Mouse (Mus musculus) myocyte (in vitro differentiated cells): ENCODE measurements at regions not wholly inside any gene's neighbourhood (a gene's known extent, or its start where the extent isn't known, plus 50 kb on each side); places are given as distances from the start of the nearest gene placed in this dataset.

Source experiments
- H3K27me3 ChIP-seq: one replicate; pipeline ENCODE4 v1.6.1; 2011; ENCODE audit not compliant: control insufficient read depth, insufficient read depth, insufficient read length
- H3K36me3 ChIP-seq: one replicate; pipeline ENCODE4 v1.6.1; 2011; ENCODE audit not compliant: control insufficient read depth, insufficient read depth
- H3K4me2 ChIP-seq: one replicate; pipeline ENCODE4 v1.6.1; 2011; ENCODE audit warnings: low read depth, control low read depth
- H3K4me3 ChIP-seq: one replicate; pipeline ENCODE4 v1.5.1; 2011; ENCODE audit warnings: mild to moderate bottlenecking, control low read depth, moderate library complexity
- H3K79me2 ChIP-seq: one replicate; pipeline ENCODE4 v1.6.1; 2011; ENCODE audit not compliant: control insufficient read depth, insufficient read depth
- H3ac ChIP-seq: one replicate; pipeline ENCODE4 v1.6.1; 2011; ENCODE audit not compliant: control insufficient read depth, insufficient read length
- CEBPB ChIP-seq: IDR thresholded peaks from 2 replicates; pipeline ENCODE4 v1.6.1; 2011; ENCODE audit warnings: mild to moderate bottlenecking, moderate library complexity; ENCODE audit not compliant: poor library complexity, insufficient read depth, severe bottlenecking
- E2F4 ChIP-seq: IDR thresholded peaks from one replicate; pipeline ENCODE4 v1.6.1; 2011; ENCODE audit warnings: mild to moderate bottlenecking, control low read depth, moderate library complexity; ENCODE audit not compliant: insufficient read depth
- MAX ChIP-seq: IDR thresholded peaks from one replicate; pipeline ENCODE4 v1.6.1; 2011; ENCODE audit warnings: low read depth, mild to moderate bottlenecking, control low read depth
- MYOD1 ChIP-seq, 3 experiments: IDR thresholded peaks; one replicate each; pipeline ENCODE4 v1.6.1; 2011; ENCODE audit warnings: control low read depth in 2 of 3, low read depth in 2 of 3, mild to moderate bottlenecking in 2 of 3, moderate library complexity in 1 of 3; ENCODE audit not compliant: insufficient read length in 2 of 3, control insufficient read depth in 1 of 3
- MYOG ChIP-seq, 3 experiments: IDR thresholded peaks; one replicate each; pipeline ENCODE4 v1.6.1; 2011; ENCODE audit warnings: control low read depth in 2 of 3, low read depth in 2 of 3, mild to moderate bottlenecking in 2 of 3; ENCODE audit not compliant: insufficient read length in 2 of 3, control insufficient read depth in 1 of 3, insufficient read depth in 1 of 3
- POLR2A ChIP-seq: IDR thresholded peaks from one replicate; pipeline ENCODE4 v1.6.1; 2011; ENCODE audit warnings: low read depth, mild to moderate bottlenecking, control low read depth, moderate library complexity; ENCODE audit not compliant: insufficient read length
- POLR2AphosphoS2 ChIP-seq: IDR thresholded peaks from one replicate; pipeline ENCODE4 v1.6.1; 2011; ENCODE audit warnings: low read depth, control low read depth; ENCODE audit not compliant: insufficient read length
- REST ChIP-seq: IDR thresholded peaks from one replicate; pipeline ENCODE4 v1.6.1; 2011; ENCODE audit warnings: mild to moderate bottlenecking, control low read depth, moderate library complexity; ENCODE audit not compliant: insufficient read depth, insufficient read length
- SRF ChIP-seq: IDR thresholded peaks from one replicate; pipeline ENCODE4 v1.6.1; 2011; ENCODE audit warnings: low read depth; ENCODE audit not compliant: control insufficient read depth, insufficient read length
- TCF12 ChIP-seq: IDR thresholded peaks from one replicate; pipeline ENCODE4 v1.6.1; 2011; ENCODE audit warnings: mild to moderate bottlenecking, control low read depth; ENCODE audit not compliant: poor library complexity, insufficient read depth, severe bottlenecking
- TCF3 ChIP-seq: IDR thresholded peaks from one replicate; pipeline ENCODE4 v1.6.1; 2011; ENCODE audit warnings: low read depth, control low read depth; ENCODE audit not compliant: insufficient read length
- USF1 ChIP-seq: IDR thresholded peaks from one replicate; pipeline ENCODE4 v1.6.1; 2011; ENCODE audit warnings: low read depth, mild to moderate bottlenecking, control low read depth, moderate library complexity

DNA sequence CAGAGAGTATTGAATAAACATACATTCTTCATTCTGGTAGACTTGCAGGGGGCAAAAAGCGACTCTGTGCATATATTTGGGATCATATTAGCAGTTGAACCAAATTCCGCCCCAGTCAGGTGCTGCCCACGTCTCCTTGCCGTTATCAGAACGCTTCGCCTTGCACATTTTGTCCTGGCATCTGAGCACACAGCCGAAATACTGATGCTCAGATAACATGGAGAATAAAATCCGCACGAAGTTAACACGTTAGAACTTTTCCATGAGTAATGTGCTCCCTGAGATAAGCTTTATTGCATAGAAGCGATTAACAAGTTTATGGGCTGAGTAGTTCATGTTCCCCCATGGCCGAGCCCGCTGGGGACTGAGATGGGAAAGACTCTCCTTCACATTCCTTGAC, 80.5 kb upstream of the 1700020N01Rik start:
- H3K36me3 ChIP-seq, result no peaks in the 10 kb centered on the region
- no peak overlapping the region for H3ac ChIP-seq
- no peak overlapping the region for H3K4me2 ChIP-seq
- TF ChIP-seq TCF12, result no peak
- TF ChIP-seq MYOG (IDR thresholded peaks at IDR 0.05; ENCODE audit: control insufficient read depth in 1 of 3, insufficient read depth in 1 of 3, insufficient read length in 2 of 3, low read depth in 2 of 3), result no peak
- no peak for TF ChIP-seq POLR2AphosphoS2
- no peak for TF ChIP-seq MYOD1 (IDR thresholded peaks at IDR 0.05; ENCODE audit: control insufficient read depth in 1 of 3, insufficient read length in 2 of 3, low read depth in 2 of 3)
- no peak for TF ChIP-seq TCF3
- no peak for TF ChIP-seq CEBPB
- TF ChIP-seq MAX, result no peak
- TF ChIP-seq REST, result no peak
- H3K27me3 ChIP-seq, result no peaks in the 10 kb centered on the region
- no peak overlapping the region for H3K4me3 ChIP-seq
- no peaks in the 10 kb centered on the region for H3K79me2 ChIP-seq

GRCm38 (mm10) chr10:21517721-21518120, 75.2 kb upstream of the 1700020N01Rik start:
- Histone ChIP-seq H3K4me2 (no peak overlapping the region), H3ac (no peak overlapping the region), H3K36me3 (no peaks in the 10 kb centered on the region), H3K4me3 (no peak overlapping the region), H3K27me3 (no peaks in the 10 kb centered on the region), H3K79me2 (no peaks in the 10 kb centered on the region)
- no peak for TF ChIP-seq TCF12
- TF ChIP-seq POLR2A, result no peak
- TF ChIP-seq MAX, result no peak
- TF ChIP-seq USF1, result no peak
- TF ChIP-seq POLR2AphosphoS2, result no peak
- TF ChIP-seq E2F4, result no peak
- no peak for TF ChIP-seq MYOG (IDR thresholded peaks at IDR 0.05; ENCODE audit: control insufficient read depth in 1 of 3, insufficient read depth in 1 of 3, insufficient read length in 2 of 3, low read depth in 2 of 3)

GRCm38 (mm10) chr10:21520854-21521253, 72.1 kb upstream of the 1700020N01Rik start:
- Histone ChIP-seq H3K4me3 (no peak overlapping the region), H3ac (no peak overlapping the region), H3K4me2 (no peak overlapping the region), H3K79me2 (no peaks in the 10 kb centered on the region), H3K36me3 (no peaks in the 10 kb centered on the region), H3K27me3 (no peaks in the 10 kb centered on the region)
- TF ChIP-seq USF1, result no peak
- no peak for TF ChIP-seq REST
- TF ChIP-seq E2F4, result no peak
- no peak for TF ChIP-seq TCF3
- no peak for TF ChIP-seq POLR2A
- no peak for TF ChIP-seq TCF12
- TF ChIP-seq POLR2AphosphoS2, result no peak
- no peak for TF ChIP-seq CEBPB

GRCm38 (mm10) chr10:21525555-21525954, 67.4 kb upstream of the 1700020N01Rik start:
- no peak for TF ChIP-seq TCF12
- Histone ChIP-seq H3ac (no peak overlapping the region), H3K36me3 (no peaks in the 10 kb centered on the region)

GRCm38 (mm10) chr10:21528396-21528795, 64.5 kb upstream of the 1700020N01Rik start:
- TF ChIP-seq MAX, result no peak
- no peak for TF ChIP-seq MYOG (IDR thresholded peaks at IDR 0.05; ENCODE audit: control insufficient read depth in 1 of 3, insufficient read depth in 1 of 3, insufficient read length in 2 of 3, low read depth in 2 of 3)
- TF ChIP-seq SRF, result no peak
- Histone ChIP-seq H3K36me3 (no peaks in the 10 kb centered on the region), H3K4me2 (no peak overlapping the region)

More at GRCm38 (mm10) chr10:21525555-21525954, 67.4 kb upstream of the 1700020N01Rik start:
- no peaks in the 10 kb centered on the region for H3K27me3 ChIP-seq
- H3K4me2 ChIP-seq, result no peak overlapping the region
- no peaks in the 10 kb centered on the region for H3K79me2 ChIP-seq
- no peak overlapping the region for H3K4me3 ChIP-seq

GRCm38 (mm10) chr10:21529098-21529749, 63.7 kb upstream of the 1700020N01Rik start:
- H3K79me2 ChIP-seq, result no peaks in the 10 kb centered on the region
- H3K36me3 ChIP-seq, result no peaks in the 10 kb centered on the region
- TF ChIP-seq E2F4, result no peak
- no peak for TF ChIP-seq SRF
- no peak for TF ChIP-seq MAX
- H3K27me3 ChIP-seq, result no peaks in the 10 kb centered on the region
- no peak overlapping the region for H3K4me2 ChIP-seq
- no peak overlapping the region for H3ac ChIP-seq
- no peak overlapping the region for H3K4me3 ChIP-seq

More at GRCm38 (mm10) chr10:21528396-21528795, 64.5 kb upstream of the 1700020N01Rik start:
- H3K4me3 ChIP-seq, result no peak overlapping the region
- no peaks in the 10 kb centered on the region for H3K27me3 ChIP-seq
- no peak overlapping the region for H3ac ChIP-seq
- H3K79me2 ChIP-seq, result no peaks in the 10 kb centered on the region
